Mouse (Mus musculus): ENCODE measurements at regions not wholly inside any gene's neighbourhood (a gene's known extent, or its start where the extent isn't known, plus 50 kb on each side); places are given as distances from the start of the nearest gene placed in this dataset.
A peak's percentile ranks its signal among the peaks of the same experiment; 100 is the strongest.
"Not testable (repeated sequence)": the region's sequence is repeated elsewhere in the genome, so short reads cannot be mapped to it uniquely, and the experiment has no call there.

DNA sequence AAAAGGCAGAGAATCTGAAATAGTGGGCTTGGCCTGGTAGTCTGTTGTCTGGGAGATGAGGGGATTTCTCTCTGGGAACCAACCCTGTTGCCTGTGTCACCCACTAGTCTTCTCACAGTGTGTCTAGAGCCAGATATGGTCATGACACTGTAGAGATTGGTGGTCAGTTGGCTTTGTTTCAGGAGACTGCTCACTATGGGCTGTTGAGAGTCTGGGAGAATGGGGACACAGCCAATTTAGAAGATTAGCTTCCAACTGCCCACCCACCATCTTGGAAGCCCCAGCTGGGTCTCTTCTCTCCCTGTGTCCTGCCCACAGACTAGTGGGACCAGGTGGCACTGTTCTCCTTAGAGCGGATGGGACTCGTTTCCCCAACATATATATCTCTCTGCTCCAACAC is 320.4 kb downstream of the Fgf9 start:
- peak; percentile 18 for DNase-seq (ENCODE audit: low spot score in 2 of 2)

- no peak for DNase-seq (ENCODE audit: low spot score in 2 of 2)
Observed at GRCm38 (mm10) chr14:58387348-58388000, 317.1 kb downstream of the Fgf9 start.

DNA sequence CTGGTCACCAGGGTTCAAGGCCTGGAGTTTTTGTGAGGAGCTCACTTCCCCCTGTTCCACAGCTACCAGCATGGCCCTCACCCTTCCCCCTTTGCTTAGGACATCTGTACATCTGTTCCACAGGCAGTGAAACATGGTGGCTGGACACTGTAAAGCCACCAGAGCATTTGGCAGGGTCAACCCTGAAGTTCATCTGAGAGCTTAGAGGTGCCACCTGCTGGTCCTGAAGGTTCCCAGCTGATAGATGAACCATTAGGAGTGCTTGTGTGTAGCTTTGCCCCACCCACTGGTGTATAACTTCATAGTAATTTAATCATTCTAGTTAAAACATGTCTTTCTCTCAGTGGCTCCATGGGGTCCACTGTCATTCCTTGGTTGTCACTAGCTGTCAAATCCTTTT is 304.7 kb downstream of the Fgf9 start:
- no peak for DNase-seq (ENCODE audit: low spot score in 2 of 2)

GRCm38 (mm10) chr14:58356824-58357223 is 286.5 kb downstream of the Fgf9 start:
- no peak for DNase-seq (ENCODE audit: low spot score in 2 of 2)

GRCm38 (mm10) chr14:58352986-58353385 is 282.6 kb downstream of the Fgf9 start:
- peak; percentile 6 to 28 for DNase-seq (ENCODE audit: low spot score in 2 of 2)

DNA sequence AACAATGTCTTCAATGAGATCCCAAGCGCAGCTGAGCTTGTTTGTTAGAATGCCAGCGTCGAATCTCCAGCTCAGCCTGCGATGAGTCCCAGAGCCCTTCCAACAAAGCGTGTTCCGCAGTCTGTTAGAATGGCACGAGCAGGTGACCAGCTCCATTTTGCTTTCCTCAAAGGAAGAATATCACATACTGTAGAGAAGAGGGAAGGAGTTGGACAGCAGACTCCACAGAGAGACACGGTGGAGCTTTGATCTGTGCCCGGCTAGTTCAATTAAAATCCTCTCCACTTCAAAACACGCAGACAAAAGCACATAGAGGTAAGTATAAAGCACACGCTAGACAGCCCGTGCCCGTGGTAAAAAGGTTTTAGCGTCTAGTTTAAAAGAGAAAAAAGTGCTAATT is 265.8 kb downstream of the Fgf9 start:
- DNase-seq (ENCODE audit: low spot score in 2 of 2): no peak

- DNase-seq (ENCODE audit: low spot score in 2 of 2): no peak
Observed at GRCm38 (mm10) chr14:58323164-58323563, 252.8 kb downstream of the Fgf9 start.

GRCm38 (mm10) chr14:58322461-58322860 is 252.1 kb downstream of the Fgf9 start:
- no peak for DNase-seq (ENCODE audit: low spot score in 2 of 2)

DNA sequence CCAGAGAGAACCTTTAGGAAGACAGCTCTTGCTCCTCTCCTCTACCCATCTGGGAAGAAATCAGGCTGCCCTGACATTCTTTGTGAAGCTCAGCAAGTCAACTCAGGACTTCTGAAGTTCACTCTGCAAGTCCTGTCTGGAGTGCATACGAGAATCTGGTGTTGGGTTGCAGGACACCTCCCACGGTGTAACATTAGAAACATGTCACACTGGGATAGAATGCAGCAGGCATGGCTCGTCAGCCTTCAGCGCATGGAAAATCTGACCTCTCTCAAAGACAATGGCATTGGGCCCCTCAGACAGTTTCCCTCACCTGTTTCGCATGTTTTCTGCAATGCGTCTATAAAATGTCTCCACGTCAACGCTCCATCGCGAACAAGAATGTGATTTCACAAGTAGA is 251.5 kb downstream of the Fgf9 start:
- no peak for DNase-seq (ENCODE audit: low spot score in 2 of 2)

GRCm38 (mm10) chr14:58321234-58321633 is 250.9 kb downstream of the Fgf9 start:
- no peak for DNase-seq (ENCODE audit: low spot score in 2 of 2)

- DNase-seq (ENCODE audit: low spot score in 2 of 2): no peak
Observed at GRCm38 (mm10) chr14:58317640-58318039, 247.3 kb downstream of the Fgf9 start.

- DNase-seq (ENCODE audit: low spot score in 2 of 2): no peak
Observed at GRCm38 (mm10) chr14:58317231-58317630, 246.9 kb downstream of the Fgf9 start.

- DNase-seq (ENCODE audit: low spot score in 2 of 2): no peak
Observed at GRCm38 (mm10) chr14:58307695-58308094, 237.3 kb downstream of the Fgf9 start.

GRCm38 (mm10) chr14:58306832-58307521 is 236.6 kb downstream of the Fgf9 start:
- DNase-seq (ENCODE audit: low spot score in 2 of 2): no peak

GRCm38 (mm10) chr14:58300411-58300887 is 230.1 kb downstream of the Fgf9 start:
- DNase-seq (ENCODE audit: low spot score in 2 of 2): no peak

DNA sequence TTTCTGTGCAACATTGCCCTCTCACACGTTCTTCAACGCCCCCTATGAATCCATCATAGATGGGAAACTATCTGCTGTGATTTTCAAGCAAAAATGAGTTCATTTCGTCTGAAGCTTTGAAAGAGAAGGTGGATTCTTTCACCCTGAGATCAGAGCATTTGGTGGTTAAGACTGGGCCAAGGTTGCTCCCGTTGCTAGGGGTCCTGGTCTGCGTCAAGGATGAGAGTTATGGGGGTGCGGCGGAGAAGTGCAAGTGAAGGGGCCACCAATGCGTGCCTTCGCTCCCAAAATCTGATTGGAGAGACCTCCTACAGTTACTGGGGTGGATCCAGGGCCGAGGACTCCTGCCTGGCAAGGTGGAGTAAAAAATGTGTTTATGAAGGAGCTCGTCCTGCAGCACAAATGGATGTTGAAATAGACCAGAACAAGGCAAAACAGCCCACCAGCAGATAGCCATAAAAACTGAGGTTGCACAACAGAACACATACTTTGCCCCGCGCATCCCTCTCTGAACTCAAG is 215.7 kb downstream of the Fgf9 start:
- no peak for DNase-seq (ENCODE audit: low spot score in 2 of 2)

DNA sequence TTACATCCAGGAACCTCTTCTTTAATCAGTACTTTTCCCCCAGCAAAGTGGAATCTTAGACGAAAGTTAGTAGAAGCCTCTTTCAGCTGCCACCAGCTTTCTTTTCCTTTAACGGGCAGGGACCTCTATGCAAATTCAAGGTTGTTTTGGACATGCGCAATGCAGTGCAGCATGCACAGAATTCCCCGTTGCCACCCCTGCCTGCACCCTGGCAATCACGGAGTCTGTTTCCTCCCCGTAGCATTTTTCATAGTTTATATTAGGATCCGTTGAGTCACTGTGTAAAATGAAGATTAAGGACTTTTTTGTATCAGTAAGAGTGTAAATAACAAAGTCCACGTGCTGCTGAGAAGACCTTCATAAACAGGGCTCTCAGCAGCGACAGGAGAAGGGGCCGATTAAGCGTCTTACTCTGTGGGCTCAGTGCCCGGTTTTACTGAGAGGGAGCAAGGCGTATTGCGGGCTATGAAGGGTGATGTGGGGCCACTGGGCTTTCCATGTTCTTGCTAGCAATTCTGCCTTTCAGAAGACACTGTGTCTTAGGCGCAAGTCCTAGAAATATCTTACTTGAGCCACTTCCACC is 212.5 kb downstream of the Fgf9 start:
- DNase-seq (ENCODE audit: low spot score in 2 of 2): no peak

DNA sequence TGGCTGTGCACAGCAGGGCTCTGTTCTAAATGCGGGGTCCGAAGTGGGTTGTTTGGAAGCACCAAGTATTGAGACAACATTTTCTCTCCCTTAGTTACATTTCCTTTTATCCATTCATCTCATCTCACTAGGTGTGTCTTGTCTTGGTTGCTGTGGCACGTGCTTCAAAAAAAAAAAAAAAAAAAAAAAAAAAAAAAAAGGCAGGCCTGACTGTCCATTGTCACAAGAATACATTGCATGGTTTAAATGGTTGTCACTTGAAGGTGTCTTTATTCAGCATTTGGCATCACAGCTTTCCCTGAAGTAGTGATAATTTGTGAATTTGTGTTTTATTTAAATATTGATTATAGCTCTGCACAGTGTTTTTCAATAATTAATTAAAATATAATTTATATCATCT is 211.9 kb downstream of the Fgf9 start:
- DNase-seq (ENCODE audit: low spot score in 2 of 2): no peak

DNA sequence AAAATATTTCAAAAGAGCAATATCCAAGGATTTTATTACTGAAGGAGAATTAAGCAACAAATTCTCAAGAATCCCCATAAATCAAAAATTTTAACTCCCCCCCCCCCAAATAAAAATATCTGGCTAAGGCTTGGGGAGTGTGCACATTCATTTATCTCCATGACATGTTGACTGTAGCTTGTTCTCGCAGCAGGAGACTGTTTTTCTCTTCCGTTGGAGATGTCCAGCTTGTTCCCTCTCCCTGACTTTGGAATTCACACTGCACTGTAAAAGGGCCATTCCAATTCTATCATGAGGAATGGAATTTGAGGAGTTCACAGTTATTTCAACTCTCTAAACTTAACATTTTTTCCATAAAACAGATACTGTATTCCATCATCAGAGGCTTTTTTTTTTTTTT is 204.1 kb downstream of the Fgf9 start:
- not testable (repeated sequence) for DNase-seq (ENCODE audit: low spot score in 2 of 2)

DNA sequence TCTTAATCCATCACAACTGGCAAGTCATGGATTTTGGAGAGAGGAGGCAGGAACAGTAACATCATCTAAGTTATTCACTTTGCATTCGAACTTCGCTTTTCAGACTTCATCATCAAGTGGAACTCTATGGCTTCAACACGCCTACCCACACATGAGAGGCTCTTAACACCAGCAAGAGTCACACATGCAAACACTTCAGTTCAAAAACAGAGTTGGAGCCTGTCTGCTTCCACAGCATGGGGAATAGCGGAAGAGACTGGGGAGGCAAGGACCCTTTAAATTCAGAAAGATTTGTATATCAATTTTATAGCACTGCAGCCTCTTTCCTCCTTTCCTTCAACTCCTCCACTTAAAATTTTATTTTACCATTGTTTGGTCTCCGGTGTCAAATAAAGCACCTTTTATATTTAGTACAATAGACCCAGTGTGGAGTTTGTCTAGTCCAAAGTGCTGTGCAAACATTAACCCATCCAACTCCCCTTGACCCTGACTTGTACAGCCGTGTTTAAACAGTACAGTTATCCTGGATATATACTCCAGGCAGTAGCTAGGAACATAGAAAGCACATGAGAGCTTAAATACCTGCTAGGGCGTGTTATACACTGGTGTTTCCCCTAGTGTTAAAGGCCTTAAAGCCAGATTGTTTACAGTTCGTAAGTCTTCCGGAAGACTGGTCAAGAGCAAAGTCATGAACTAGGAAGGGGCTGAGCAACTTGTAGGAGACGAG is 203.5 kb downstream of the Fgf9 start:
- DNase-seq (ENCODE audit: low spot score in 2 of 2): no peak

GRCm38 (mm10) chr14:58265373-58265772 is 195.0 kb downstream of the Fgf9 start:
- no peak for DNase-seq (ENCODE audit: low spot score in 2 of 2)

- DNase-seq (ENCODE audit: low spot score in 2 of 2): no peak
Observed at GRCm38 (mm10) chr14:58264401-58264800, 194.1 kb downstream of the Fgf9 start.

All from layer of hippocampus, adult 8-10 months (tissue).